Mouse (Mus musculus) intestine, embryonic 15.5 days (tissue): ENCODE data around the gene Gm37240. TPM values are rescaled to one million over a fixed set of nuclear protein-coding genes. Genes with fewer than 3 reads are reported as not detected.
A peak's percentile ranks its signal among the peaks of the same experiment; 100 is the strongest.

ENCODE experiments used
- ATAC-seq: fragments of 200-750 bp; cut with Nextera tagmentation; 2 replicates; pipeline ENCODE4 v1.8.0; 2017; ENCODE audit warnings: moderate TSS enrichment, moderate library complexity
- H3K27ac ChIP-seq: fragments of 300-500 bp; sonication (generic); 2 replicates; pipeline ENCODE4 v1.5.1; 2015; ENCODE audit warnings: mild to moderate bottlenecking, inconsistent platforms
- H3K27me3 ChIP-seq: fragments of 300-500 bp; sonication (generic); replicated peaks from 2 replicates; pipeline ENCODE4 v1.6.1; 2015; ENCODE audit warnings: inconsistent platforms
- H3K36me3 ChIP-seq: fragments of 300-500 bp; sonication (generic); 2 replicates; pipeline ENCODE4 v1.6.1; 2015; ENCODE audit warnings: inconsistent platforms
- H3K4me1 ChIP-seq: fragments of 300-500 bp; sonication (generic); replicated peaks from 2 replicates; pipeline ENCODE4 v1.6.1; 2015; ENCODE audit warnings: inconsistent platforms
- H3K4me2 ChIP-seq: fragments of 300-500 bp; sonication (generic); replicated peaks from 2 replicates; pipeline ENCODE4 v1.6.1; 2015; ENCODE audit warnings: mild to moderate bottlenecking, inconsistent platforms
- H3K4me3 ChIP-seq: fragments of 300-500 bp; sonication (generic); replicated peaks from 2 replicates; pipeline ENCODE4 v1.5.1; 2015; ENCODE audit warnings: inconsistent platforms
- H3K9ac ChIP-seq: fragments of 300-500 bp; sonication (generic); 2 replicates; pipeline ENCODE4 v1.6.1; 2015; ENCODE audit warnings: inconsistent platforms
- H3K9me3 ChIP-seq: fragments of 300-500 bp; sonication (generic); 2 replicates; pipeline ENCODE4 v1.6.1; 2016; ENCODE audit warnings: inconsistent platforms
- WGBS: fragments of 180-500 bp; shearing (Covaris S2); methylation state at CpG from one replicate; pipeline ENCODE4 v1.1.7; 2015; 5-methylcytosine and 5-hydroxymethylcytosine counted together
- polyA plus RNA-seq: library from polyadenylated mRNA; unstranded; fragments of >200 nt; fragmentation: Nextera tagmentation; extraction: Ambion mirVana; gene quantifications from 2 replicates; pipeline ENCODE4 v1.2.1, GENCODE M21; 2015

Gene Gm37240
- polyA plus RNA-seq, 1 experiment from 2014 or later: 6.5 TPM

DNA sequence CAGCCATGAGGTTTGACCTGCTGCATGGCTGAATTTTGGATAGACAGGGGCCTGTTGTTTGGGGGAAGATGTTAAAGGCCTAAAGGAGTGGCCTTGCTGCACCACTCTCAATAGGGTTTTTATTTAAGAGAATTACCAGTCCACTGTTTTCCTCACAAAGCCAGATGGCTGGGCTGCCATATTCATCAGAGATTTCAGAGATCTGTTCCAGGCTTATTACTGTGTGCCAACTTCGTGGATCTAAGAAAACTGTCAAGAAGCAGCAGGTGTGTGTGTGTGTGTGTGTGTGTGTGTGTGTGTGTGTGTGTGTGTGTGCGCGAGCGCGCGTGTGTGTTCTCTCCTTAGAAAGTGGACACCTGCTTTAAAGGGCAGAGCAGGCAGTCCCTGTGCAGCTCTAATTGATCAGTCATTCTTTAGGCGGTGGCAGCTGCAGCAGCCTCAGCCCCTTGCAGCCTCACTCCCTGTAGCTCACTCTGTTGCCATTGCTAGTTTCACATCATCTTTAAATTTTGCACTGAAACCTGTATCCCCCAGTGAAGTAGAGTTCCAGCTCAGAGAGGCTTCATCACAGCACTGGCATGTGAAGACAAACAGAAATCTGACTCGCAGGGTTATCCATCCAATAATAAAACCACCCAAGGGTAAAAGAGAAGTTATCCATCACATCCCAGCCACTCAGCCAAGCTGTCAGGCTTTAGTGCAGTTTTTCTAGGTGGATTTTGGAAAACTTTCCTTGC, 252.8 kb downstream of the Gm37240 start:
- Histone ChIP-seq H3K27me3 (no peaks in the 10 kb centered on the region), H3K4me3 (no peak overlapping the region), H3K4me1 (no peaks in the 10 kb centered on the region; the same call in 1 of the 2 replicates), H3K4me2 (no peak overlapping the region), H3K9me3 (no peaks in the 10 kb centered on the region), H3K36me3 (no peaks in the 10 kb centered on the region), H3K27ac (no peak overlapping the region), H3K9ac (no peak overlapping the region)
- ATAC-seq: no peak
- 74% methylated on average over 8 of the region's 8 CpGs for WGBS

DNA sequence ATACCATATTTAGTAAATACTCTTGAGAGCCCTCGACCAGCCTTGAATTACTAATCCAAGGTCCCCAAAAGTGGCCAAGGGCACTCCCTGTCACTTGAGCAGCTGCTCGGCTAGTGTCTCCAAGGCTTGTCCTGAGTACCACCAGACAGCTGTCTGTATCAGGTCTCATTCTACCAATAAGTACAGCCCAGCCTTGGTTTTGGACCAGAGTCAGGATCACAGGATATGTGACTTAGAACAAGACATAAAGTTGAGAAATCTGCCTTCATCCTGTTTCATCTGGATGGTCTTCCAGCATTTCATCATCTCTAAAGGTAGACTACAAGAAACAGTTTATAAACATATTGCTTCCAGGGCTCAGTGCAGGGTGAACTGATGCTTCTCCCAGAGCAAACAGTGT, 253.6 kb downstream of the Gm37240 start:
- ATAC-seq: no peak
- 84% methylated on average over 2 of the region's 2 CpGs for WGBS
- Histone ChIP-seq H3K9ac (no peak overlapping the region), H3K27ac (no peak overlapping the region), H3K4me3 (no peak overlapping the region), H3K4me1 (no peaks in the 10 kb centered on the region; the same call in 1 of the 2 replicates), H3K27me3 (no peaks in the 10 kb centered on the region), H3K4me2 (no peak overlapping the region), H3K36me3 (no peaks in the 10 kb centered on the region), H3K9me3 (no peaks in the 10 kb centered on the region)

DNA sequence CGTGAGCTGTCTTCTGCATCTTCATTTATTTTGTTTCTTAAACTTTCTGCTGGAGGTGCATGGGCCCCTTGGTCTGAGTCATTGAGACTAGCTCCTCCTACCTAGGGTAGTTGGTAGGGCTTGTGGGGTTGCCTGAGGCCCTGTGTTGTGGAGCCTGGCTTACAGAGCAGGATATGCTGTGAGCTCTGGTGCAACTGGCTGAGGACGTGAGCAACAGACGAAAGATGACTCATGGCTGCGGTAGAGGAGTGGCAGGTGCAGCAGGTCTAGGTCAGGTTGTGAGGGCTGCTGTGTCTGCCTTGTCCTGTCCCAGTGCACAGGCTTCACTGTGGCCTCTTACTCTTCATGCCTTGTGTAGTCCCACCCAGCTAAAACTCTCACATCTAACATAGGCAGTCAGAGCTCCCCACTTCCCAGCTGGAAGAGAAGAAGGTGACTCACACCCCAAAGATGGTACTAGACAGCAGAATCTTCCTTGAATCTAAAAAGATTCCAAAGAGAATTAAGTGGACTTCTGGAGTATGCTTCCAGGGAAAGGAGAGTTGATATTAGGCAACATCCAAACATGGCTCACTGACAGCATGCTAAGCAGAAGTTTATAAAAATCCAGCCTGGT, 257.3 kb downstream of the Gm37240 start:
- Histone ChIP-seq H3K27me3 (no peaks in the 10 kb centered on the region), H3K4me3 (no peak overlapping the region), H3K36me3 (no peaks in the 10 kb centered on the region), H3K4me1 (no peaks in the 10 kb centered on the region; the same call in 1 of the 2 replicates), H3K27ac (no peak overlapping the region), H3K9ac (no peak overlapping the region), H3K4me2 (no peak overlapping the region), H3K9me3 (no peaks in the 10 kb centered on the region)
- WGBS: 90% methylated on average over 4 of the region's 4 CpGs
- no peak for ATAC-seq

DNA sequence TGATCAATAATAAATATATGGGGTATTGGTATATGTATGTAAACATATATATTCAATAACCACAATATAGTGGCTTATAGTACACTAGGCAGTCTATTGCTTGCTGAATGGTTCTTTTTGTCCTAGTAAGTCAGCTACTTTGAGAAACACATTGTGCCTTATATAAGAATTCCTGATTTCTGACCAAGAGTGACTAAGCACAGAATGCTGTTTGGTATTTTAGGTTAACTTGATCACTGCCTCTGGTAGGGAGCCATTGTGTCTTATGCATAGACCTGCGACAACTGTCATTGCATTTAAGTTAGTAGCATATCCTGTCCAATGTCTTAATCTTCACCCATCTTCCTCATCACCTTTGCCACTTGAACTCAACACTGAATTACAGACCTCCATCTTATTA, 267.6 kb downstream of the Gm37240 start:
- 93% methylated on average over 1 of the region's 1 CpGs for WGBS

DNA sequence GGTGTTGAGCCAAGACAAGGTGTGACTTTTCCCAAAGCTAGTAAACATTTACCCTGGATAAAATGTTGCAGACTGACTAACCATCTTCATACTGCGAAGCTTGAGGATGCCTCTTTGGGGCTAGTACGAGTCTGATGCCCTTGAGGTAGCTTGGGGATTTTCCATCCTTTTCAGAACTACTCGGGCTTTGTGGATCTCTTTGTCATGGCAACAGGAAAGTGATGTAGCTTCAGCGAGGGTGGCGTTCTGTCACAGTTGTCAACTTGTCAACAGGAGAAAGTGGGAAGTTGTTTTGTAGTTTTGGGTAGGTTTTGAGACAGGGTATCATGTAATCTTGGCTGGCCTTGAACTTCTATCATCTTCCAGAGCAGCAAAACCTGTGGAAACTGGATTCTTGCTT, 268.0 kb downstream of the Gm37240 start:
- no peak overlapping the region for H3K4me2 ChIP-seq
- no peaks in the 10 kb centered on the region for H3K4me1 ChIP-seq
- H3K27me3 ChIP-seq: no peaks in the 10 kb centered on the region
- H3K9me3 ChIP-seq: no peaks in the 10 kb centered on the region
- no peak overlapping the region for H3K9ac ChIP-seq
- no peak overlapping the region for H3K4me3 ChIP-seq
- 92% methylated on average over 5 of the region's 5 CpGs for WGBS
- ATAC-seq: no peak
- H3K36me3 ChIP-seq: no peaks in the 10 kb centered on the region
- H3K27ac ChIP-seq: no peak overlapping the region

More for the DNA sequence above, 267.6 kb downstream of the Gm37240 start:
- no peak overlapping the region for H3K4me2 ChIP-seq
- no peak overlapping the region for H3K9ac ChIP-seq
- H3K4me3 ChIP-seq: no peak overlapping the region
- no peak for ATAC-seq
- H3K9me3 ChIP-seq: no peaks in the 10 kb centered on the region
- H3K4me1 ChIP-seq: no peaks in the 10 kb centered on the region
- H3K36me3 ChIP-seq: no peaks in the 10 kb centered on the region
- H3K27ac ChIP-seq: no peak overlapping the region
- no peaks in the 10 kb centered on the region for H3K27me3 ChIP-seq

DNA sequence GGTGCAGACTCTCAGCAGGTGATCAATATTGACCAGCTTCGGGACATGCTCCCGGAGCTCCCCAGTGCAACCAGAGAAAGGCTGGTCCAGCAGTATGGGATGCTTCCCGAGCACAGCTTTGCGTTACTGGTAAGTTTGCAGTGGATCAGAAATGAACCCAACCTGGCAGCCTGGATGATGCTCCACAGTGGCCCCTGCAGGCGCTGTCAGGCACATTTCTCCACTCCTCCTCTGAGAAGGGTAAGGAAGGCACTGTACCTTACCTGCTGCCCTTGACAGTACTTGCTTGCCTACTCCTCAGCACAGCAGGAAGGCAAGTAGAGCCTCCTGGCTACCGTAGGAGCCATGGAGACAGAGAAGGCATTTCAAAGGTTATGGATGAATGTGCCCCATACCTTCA, 268.4 kb downstream of the Gm37240 start:
- Histone ChIP-seq H3K4me3 (no peak overlapping the region), H3K36me3 (no peaks in the 10 kb centered on the region), H3K4me2 (no peak overlapping the region), H3K27ac (no peak overlapping the region), H3K27me3 (no peaks in the 10 kb centered on the region), H3K9ac (no peak overlapping the region), H3K9me3 (no peaks in the 10 kb centered on the region), H3K4me1 (no peaks in the 10 kb centered on the region)
- 84% methylated on average over 6 of the region's 6 CpGs for WGBS
- ATAC-seq: no peak

DNA sequence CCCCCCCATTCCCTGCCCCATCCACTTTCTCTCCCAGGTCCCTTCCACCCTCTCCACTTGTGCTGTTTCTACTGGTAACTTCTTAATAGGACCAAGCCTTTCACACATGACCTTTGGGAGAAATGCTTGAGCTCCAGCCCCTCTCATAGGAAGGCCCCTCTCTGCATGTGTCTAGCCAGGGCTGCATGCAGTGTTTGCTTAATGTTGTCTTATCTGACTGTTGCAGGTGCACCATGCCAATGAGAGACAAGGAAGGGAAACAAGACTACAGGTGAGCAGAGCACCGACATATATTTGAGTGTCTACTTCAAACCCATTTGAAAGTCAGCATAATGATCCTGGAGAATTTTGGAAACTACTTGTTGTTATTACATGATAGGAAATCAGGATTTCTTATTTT, 270.9 kb downstream of the Gm37240 start:
- no peaks in the 10 kb centered on the region for H3K27me3 ChIP-seq
- H3K4me3 ChIP-seq: no peak overlapping the region
- H3K4me2 ChIP-seq: no peak overlapping the region
- no peaks in the 10 kb centered on the region for H3K36me3 ChIP-seq
- no peaks in the 10 kb centered on the region for H3K4me1 ChIP-seq
- WGBS: 91% methylated on average over 1 of the region's 1 CpGs
- H3K27ac ChIP-seq: no peak overlapping the region
- H3K9me3 ChIP-seq: no peaks in the 10 kb centered on the region
- H3K9ac ChIP-seq: no peak overlapping the region
- ATAC-seq: no peak

DNA sequence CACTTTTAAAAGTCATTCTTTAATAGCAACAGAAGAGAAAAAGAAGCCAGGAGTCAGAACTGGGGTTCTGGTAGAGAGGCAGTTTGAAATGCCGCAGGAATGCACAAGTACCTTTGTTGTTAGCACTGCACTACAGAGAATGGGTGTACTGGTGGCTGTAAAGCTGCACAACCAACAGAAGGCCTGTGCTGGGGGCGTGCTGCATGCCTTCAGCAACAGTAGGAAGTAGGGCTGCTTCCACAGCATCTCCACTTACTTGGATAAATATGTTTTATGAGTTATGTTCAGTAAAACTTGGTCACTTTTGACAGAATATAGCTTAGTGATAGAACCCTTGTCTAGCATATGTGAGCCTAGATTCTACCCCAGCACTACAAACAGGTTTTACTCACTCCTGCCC, 279.6 kb downstream of the Gm37240 start:
- 87% methylated on average over 2 of the region's 2 CpGs for WGBS
- Histone ChIP-seq H3K9me3 (no peaks in the 10 kb centered on the region), H3K4me2 (no peak overlapping the region), H3K27me3 (no peaks in the 10 kb centered on the region), H3K4me3 (no peak overlapping the region), H3K4me1 (no peaks in the 10 kb centered on the region), H3K9ac (no peak overlapping the region), H3K27ac (no peak overlapping the region), H3K36me3 (no peaks in the 10 kb centered on the region)
- ATAC-seq: no peak

DNA sequence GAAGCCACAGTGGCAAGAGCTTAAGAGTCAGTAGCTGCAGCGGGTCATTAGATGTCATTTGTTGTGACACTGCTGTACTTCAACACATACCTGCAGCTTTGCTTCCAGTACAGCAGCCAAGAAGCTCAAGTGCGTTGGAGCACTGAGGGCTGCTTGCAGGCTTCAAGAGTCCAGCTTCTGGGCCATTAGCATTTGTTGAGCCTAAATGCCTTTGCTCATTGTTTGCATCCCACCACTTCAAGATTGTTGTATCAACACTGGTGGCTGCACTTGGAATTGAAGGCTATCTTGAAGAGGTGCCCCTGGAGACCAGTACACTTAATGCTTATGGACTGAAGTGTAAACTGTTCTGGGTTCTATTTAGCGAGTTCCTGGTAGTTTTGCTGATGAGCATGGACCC, 280.4 kb downstream of the Gm37240 start:
- H3K4me2 ChIP-seq: no peak overlapping the region
- no peak for ATAC-seq
- WGBS: 89% methylated on average over 3 of the region's 3 CpGs
- H3K4me1 ChIP-seq: peaks cover 2% of the 10 kb centered on the region; the same call in 1 of the 2 replicates
- H3K9ac ChIP-seq: no peak overlapping the region
- no peaks in the 10 kb centered on the region for H3K9me3 ChIP-seq
- H3K36me3 ChIP-seq: no peaks in the 10 kb centered on the region
- no peak overlapping the region for H3K27ac ChIP-seq
- no peak overlapping the region for H3K4me3 ChIP-seq
- no peaks in the 10 kb centered on the region for H3K27me3 ChIP-seq

DNA sequence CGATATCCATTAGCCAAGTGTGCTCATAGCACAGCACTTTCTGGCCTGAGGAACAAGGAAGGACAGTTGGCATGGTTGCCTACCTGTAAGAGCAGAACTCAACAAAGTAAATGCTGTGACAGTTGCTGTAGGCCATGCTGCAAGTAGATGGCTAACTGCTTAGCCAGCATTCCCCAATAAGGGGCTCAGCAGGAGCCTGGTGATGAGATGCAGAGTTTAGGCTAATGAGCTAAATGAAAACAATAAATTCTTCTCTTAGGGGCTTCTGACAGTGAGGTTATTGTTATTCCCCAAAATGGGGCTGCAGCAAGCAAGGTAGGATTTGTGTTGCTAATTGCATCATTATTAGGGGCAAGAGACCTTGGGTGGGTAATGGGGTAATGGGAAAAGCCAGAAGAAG, 283.5 kb downstream of the Gm37240 start:
- H3K36me3 ChIP-seq: no peaks in the 10 kb centered on the region
- WGBS: 95% methylated on average over 1 of the region's 1 CpGs
- no peak overlapping the region for H3K27ac ChIP-seq
- peaks cover 5% of the 10 kb centered on the region; the same call in 1 of the 2 replicates for H3K4me1 ChIP-seq
- no peaks in the 10 kb centered on the region for H3K27me3 ChIP-seq
- H3K4me3 ChIP-seq: no peak overlapping the region
- H3K4me2 ChIP-seq: no peak overlapping the region
- ATAC-seq: no peak
- no peaks in the 10 kb centered on the region for H3K9me3 ChIP-seq
- no peak overlapping the region for H3K9ac ChIP-seq

DNA sequence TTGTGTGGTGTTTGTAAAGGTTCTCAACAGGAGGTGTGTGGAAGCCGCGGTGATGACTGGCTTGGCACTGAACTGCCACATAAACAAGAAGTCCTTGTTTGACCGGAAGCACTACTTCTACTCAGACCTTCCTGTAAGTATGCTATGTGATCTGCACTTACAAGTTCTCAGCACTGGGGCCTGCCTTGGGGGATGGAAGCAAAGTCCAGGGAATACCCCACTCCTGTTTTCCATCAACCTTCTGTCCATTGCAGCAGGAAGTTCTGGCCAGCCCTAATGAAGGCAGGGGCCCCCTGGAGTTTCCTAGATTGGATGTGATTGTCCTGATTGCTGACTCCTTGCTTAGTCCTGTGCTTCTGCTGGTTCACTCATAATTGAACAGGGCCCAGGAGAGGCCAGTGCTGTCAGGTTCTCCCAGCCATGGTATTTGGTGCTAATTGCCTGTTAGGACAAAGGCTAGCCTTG, 285.4 kb downstream of the Gm37240 start:
- ATAC-seq: peak; percentile 31; the same call in 1 of the 2 replicates
- Histone ChIP-seq H3K9ac (no peak overlapping the region), H3K4me3 (no peak overlapping the region), H3K27ac (no peak overlapping the region), H3K4me1 (peaks cover 5% of the 10 kb centered on the region; the same call in 1 of the 2 replicates), H3K36me3 (no peaks in the 10 kb centered on the region), H3K27me3 (no peaks in the 10 kb centered on the region), H3K9me3 (no peaks in the 10 kb centered on the region), H3K4me2 (no peak overlapping the region)
- 41% methylated on average over 3 of the region's 3 CpGs for WGBS

DNA sequence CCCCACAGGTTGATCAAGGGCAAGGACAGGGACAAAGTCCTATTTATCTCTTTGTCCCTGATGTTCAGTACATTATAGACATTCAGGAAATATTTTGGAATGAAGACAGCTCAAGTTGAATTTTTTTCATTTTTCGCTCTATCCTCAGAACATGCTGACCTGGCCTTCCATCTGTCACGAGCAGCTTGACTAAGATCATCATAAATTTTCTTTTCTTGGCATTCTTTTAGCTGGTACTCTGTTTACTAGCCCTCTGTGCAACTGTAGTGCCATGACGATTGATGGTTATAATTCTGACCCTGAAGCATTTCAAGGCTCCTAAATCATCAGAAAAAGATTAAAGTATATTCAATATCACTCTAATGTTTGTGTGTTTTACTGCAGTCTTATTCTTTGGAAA, 287.8 kb downstream of the Gm37240 start:
- no peaks in the 10 kb centered on the region for H3K27me3 ChIP-seq

DNA sequence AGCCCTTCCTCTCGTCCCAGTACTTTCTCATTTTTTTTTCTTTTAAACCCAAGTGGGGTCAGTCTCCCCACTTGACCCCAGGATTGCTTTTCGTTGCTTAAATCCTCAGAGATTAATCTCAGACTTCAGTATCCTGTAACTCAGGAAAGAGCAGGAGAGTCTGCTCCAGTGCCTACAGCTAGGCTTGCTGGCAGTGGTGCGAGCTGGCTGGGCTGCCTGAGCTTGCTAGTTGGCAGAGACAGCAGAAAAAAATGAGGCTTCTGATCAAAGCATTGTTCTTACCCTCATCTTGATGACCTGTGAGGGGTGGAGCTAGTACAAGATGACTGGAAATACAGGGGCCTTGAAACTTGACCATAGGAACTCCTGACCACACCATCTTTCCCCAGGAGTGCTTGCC, 292.9 kb downstream of the Gm37240 start:
- 55% methylated on average over 3 of the region's 3 CpGs for WGBS
- Histone ChIP-seq H3K27me3 (no peaks in the 10 kb centered on the region), H3K36me3 (no peaks in the 10 kb centered on the region), H3K27ac (no peak overlapping the region), H3K4me1 (no peaks in the 10 kb centered on the region), H3K4me2 (no peak overlapping the region), H3K9me3 (no peaks in the 10 kb centered on the region), H3K4me3 (no peak overlapping the region), H3K9ac (no peak overlapping the region)
- no peak for ATAC-seq

More for the DNA sequence above, 287.8 kb downstream of the Gm37240 start:
- ATAC-seq: no peak
- no peaks in the 10 kb centered on the region for H3K36me3 ChIP-seq
- H3K4me3 ChIP-seq: no peak overlapping the region
- no peak overlapping the region for H3K4me2 ChIP-seq
- 76% methylated on average over 3 of the region's 3 CpGs for WGBS
- no peak overlapping the region for H3K27ac ChIP-seq
- no peak overlapping the region for H3K9ac ChIP-seq
- peaks cover 5% of the 10 kb centered on the region; the same call in 1 of the 2 replicates for H3K4me1 ChIP-seq
- H3K9me3 ChIP-seq: no peaks in the 10 kb centered on the region
